9 mouse cellular contexts compared by ENCODE assay signal in the genomic region with DNA sequence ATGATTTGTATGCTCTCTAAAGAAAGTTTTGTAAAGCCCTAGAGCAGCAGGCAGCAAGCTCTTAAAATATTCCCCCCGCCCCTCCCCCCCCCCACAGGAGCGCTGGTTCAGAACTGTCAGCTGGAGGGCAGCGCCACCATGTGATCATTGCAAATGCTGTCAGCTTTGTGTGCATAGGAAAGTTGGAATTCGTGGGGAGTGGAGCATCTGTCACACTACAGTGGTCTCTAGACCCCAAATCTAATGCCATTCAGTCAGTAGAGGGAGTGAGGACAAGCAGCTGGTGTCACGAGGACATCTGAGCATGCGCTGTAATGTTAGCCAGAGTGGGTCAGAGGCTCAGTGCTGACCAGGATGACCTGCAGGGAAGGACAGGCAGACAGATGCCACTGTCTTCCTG. TPM values are rescaled to one million over a fixed set of nuclear protein-coding genes. Genes with fewer than 3 reads are reported as not detected.
DNase-seq lines count a peak whose midpoint lies in the region; ATAC-seq and TF ChIP-seq lines count a peak whose summit lies in the region.
"Had no signal": no experiment of that assay in that cellular context is flagged by ENCODE, and none has a peak within 500 bp of the region (broad histone marks: within the 10 kb centered on the region; RNA-seq: fewer than 3 reads in every experiment).

No protein-coding gene starts in this region.

- peaks cover 8% of the 10 kb centered on the region for H3K4me1 ChIP-seq in heart, embryonic 12.5 days (replicated peaks)
- H3K4me1 ChIP-seq in hindbrain, embryonic 15.5 days (replicated peaks), result no peaks in the 10 kb centered on the region
- no peaks in the 10 kb centered on the region; the same call in 1 of the 2 replicates for H3K4me1 ChIP-seq in small intestine, adult 2 months (ENCODE audit: control insufficient read depth, insufficient read depth, insufficient read length, low read length)

- no peaks in the 10 kb centered on the region for H3K27me3 ChIP-seq in heart, embryonic 12.5 days (replicated peaks)
- 0 out of 2 replicates have a peak, but pooled peaks cover 3% of the 10 kb centered on the region for H3K27me3 ChIP-seq in hindbrain, embryonic 15.5 days
- no peaks in the 10 kb centered on the region for H3K27me3 ChIP-seq in small intestine, adult 2 months (ENCODE audit: control insufficient read depth, insufficient read depth, low read length)

- H3K4me2 ChIP-seq in heart, embryonic 12.5 days, result peak overlapping the region; percentile 24; the same call in 1 of the 2 replicates
- H3K4me2 ChIP-seq in hindbrain, embryonic 15.5 days, result 0 out of 2 replicates have a peak overlapping the region, but pooled peaks have one; percentile 9

- TF ChIP-seq CTCF in small intestine, adult 2 months (IDR thresholded peaks at IDR 0.05; ENCODE audit: extremely low read depth, insufficient read length, insufficient replicate concordance, low read depth, low read length), result peak; percentile 15; the same call in 1 of the 2 replicates

- ATAC-seq in heart, embryonic 12.5 days (ENCODE audit: insufficient number of reproducible peaks, low FRiP score), result no peak
- peak; percentile 51; the same call in 1 of the 2 replicates for ATAC-seq in hindbrain, embryonic 15.5 days (ENCODE audit: low FRiP score, low read depth)

- no peak overlapping the region for H3K4me3 ChIP-seq in heart, embryonic 12.5 days
- no peak overlapping the region for H3K4me3 ChIP-seq in hindbrain, embryonic 15.5 days
- no peak overlapping the region for H3K4me3 ChIP-seq in small intestine, adult 2 months (ENCODE audit: low read depth, low read length)
- H3K4me3 ChIP-seq: myocyte had no signal

- no peak for DNase-seq in heart, adult 8-10 months (ENCODE audit: low spot score)
- peak; percentile 40 for DNase-seq in thymus, postnatal 14 days
- no peak for DNase-seq in thymus, postnatal 25 days
- DNase-seq in gastrocnemius, postnatal 14 days, result no peak
- DNase-seq in testis, postnatal 14 days (ENCODE audit: low spot score), result no peak

- 19% methylated on average over 6 of the region's 6 CpGs for WGBS in heart, embryonic 12.5 days
- 13% methylated on average over 6 of the region's 6 CpGs for WGBS in hindbrain, embryonic 15.5 days
- 34% methylated on average over 6 of the region's 6 CpGs for WGBS in small intestine, adult 2 months

- no peak overlapping the region for H3K27ac ChIP-seq in heart, embryonic 12.5 days (ENCODE audit: poor library complexity, severe bottlenecking)
- no peak overlapping the region for H3K27ac ChIP-seq in hindbrain, embryonic 15.5 days (replicated peaks)
- H3K27ac ChIP-seq in small intestine, adult 2 months (ENCODE audit: insufficient read depth, low read depth, low read length), result no peak overlapping the region; the same call in 1 of the 2 replicates

- H3K36me3 ChIP-seq in heart, embryonic 12.5 days, result no peaks in the 10 kb centered on the region
- no peaks in the 10 kb centered on the region for H3K36me3 ChIP-seq in hindbrain, embryonic 15.5 days
- H3K36me3 ChIP-seq in small intestine, adult 2 months (ENCODE audit: control insufficient read depth, insufficient read depth, low read length), result no peaks in the 10 kb centered on the region

- H3K9ac ChIP-seq in heart, embryonic 12.5 days, result no peak overlapping the region
- no peak overlapping the region for H3K9ac ChIP-seq in hindbrain, embryonic 15.5 days

- intact Hi-C loops in gastrocnemius, postnatal 14 days (cut with DNase I; ENCODE audit: low total_unique reads), result no loop called here

- H3K9me3 ChIP-seq in heart, embryonic 12.5 days (replicated peaks), result no peaks in the 10 kb centered on the region
- no peaks in the 10 kb centered on the region for H3K9me3 ChIP-seq in hindbrain, embryonic 15.5 days

- TF ChIP-seq POLR2A in small intestine, adult 2 months (IDR thresholded peaks at IDR 0.05; ENCODE audit: low read depth, low read length), result no peak

RNA-seq across cellular contexts. Expression of gene Eif4e3, which starts 42.9 kb away (rescaled TPM):
- polyA plus RNA-seq in heart, embryonic 12.5 days (2016; fragmentation: Nextera tagmentation; extraction: Ambion mirVana), result 5.6 and 5.7 TPM in 2 replicates
- 10 to 100 TPM; 40.1 to 57.0 (median 48.9) TPM for total RNA-seq in heart, adult 8-10 months (2022)
- polyA plus RNA-seq in hindbrain, embryonic 15.5 days (2015; fragmentation: Nextera tagmentation; extraction: Ambion mirVana), result 6.9 and 7.7 TPM in 2 replicates
- 2.1 and 2.6 TPM in 2 replicates for polyA plus RNA-seq in small intestine, adult 2 months (2012; rRNA removed)
- total RNA-seq in gastrocnemius, postnatal 14 days (2021), result 10 to 100 TPM; 16.2 to 17.8 TPM

RNA-seq across cellular contexts. Expression of gene Gm20696, which starts 43.0 kb away (rescaled TPM):
- polyA plus RNA-seq in heart, embryonic 12.5 days (2016; fragmentation: Nextera tagmentation; extraction: Ambion mirVana), result 2.6 and 2.7 TPM in 2 replicates
- 1 to 10 TPM in 3 of 4 experiments, under 1 TPM in 1; 0.72 to 2.2 (median 1.6) TPM for total RNA-seq in heart, adult 8-10 months (2022)
- 3.4 and 4.1 TPM in 2 replicates for polyA plus RNA-seq in hindbrain, embryonic 15.5 days (2015; fragmentation: Nextera tagmentation; extraction: Ambion mirVana)
- polyA plus RNA-seq in small intestine, adult 2 months (2012; rRNA removed), result 0.18 and 0.57 TPM in 2 replicates
- total RNA-seq in gastrocnemius, postnatal 14 days (2021), result under 1 TPM; 0.73 to 0.90 TPM
